Comparison of ENCODE assay signal across 8 mouse cellular contexts in genomic region chr14:121036612-121037221, GRCm38 (mm10). TPM values are rescaled to one million over a fixed set of nuclear protein-coding genes. Genes with fewer than 3 reads are reported as not detected.
A peak's percentile ranks its signal among the peaks of the same experiment; 100 is the strongest.
DNase-seq lines count a peak whose midpoint lies in the region; ATAC-seq lines count a peak whose summit lies in the region.

No protein-coding gene starts in this region.

- ATAC-seq in limb, embryonic 12.5 days (ENCODE audit: insufficient number of reproducible peaks, insufficient read depth, low FRiP score, low TSS enrichment, low read depth) = no peak
- ATAC-seq in neural tube, embryonic 12.5 days (ENCODE audit: low FRiP score, low read depth) = no peak

- H3K9me3 ChIP-seq in embryonic facial prominence, embryonic 10.5 days = no peaks in the 10 kb centered on the region
- H3K9me3 ChIP-seq in limb, embryonic 12.5 days = no peaks in the 10 kb centered on the region
- no peaks in the 10 kb centered on the region for H3K9me3 ChIP-seq in neural tube, embryonic 12.5 days

- H3K27ac ChIP-seq in embryonic facial prominence, embryonic 10.5 days (replicated peaks) = peak overlapping the region; percentile 99
- peak overlapping the region; percentile 95 for H3K27ac ChIP-seq in limb, embryonic 12.5 days
- H3K27ac ChIP-seq in neural tube, embryonic 12.5 days = 0 out of 2 replicates have a peak overlapping the region, but pooled peaks have one; percentile 15

- 1% methylated on average over 19 of the region's 19 CpGs for WGBS in embryonic facial prominence, embryonic 10.5 days
- under 1% methylated on average over 19 of the region's 19 CpGs for WGBS in limb, embryonic 12.5 days
- WGBS in neural tube, embryonic 12.5 days = 3% methylated on average over 19 of the region's 19 CpGs

- peaks cover 20% of the 10 kb centered on the region for H3K27me3 ChIP-seq in embryonic facial prominence, embryonic 10.5 days (replicated peaks; ENCODE audit: low read depth, poor library complexity, severe bottlenecking)
- peaks cover 13% of the 10 kb centered on the region for H3K27me3 ChIP-seq in limb, embryonic 12.5 days
- H3K27me3 ChIP-seq in neural tube, embryonic 12.5 days (replicated peaks) = peaks cover 7% of the 10 kb centered on the region

- H3K4me1 ChIP-seq in embryonic facial prominence, embryonic 10.5 days = peaks cover 54% of the 10 kb centered on the region
- H3K4me1 ChIP-seq in limb, embryonic 12.5 days (replicated peaks) = peaks cover 45% of the 10 kb centered on the region
- H3K4me1 ChIP-seq in neural tube, embryonic 12.5 days = peaks cover 21% of the 10 kb centered on the region

- intact Hi-C loops in heart, postnatal 10 days (cut with DNase I) = loop anchor here (2.0 to 5.0 kb wide), 2 partner anchors 22 to 71 kb away; no protein-coding TSS in a partner anchor

- peak; percentile 23 for DNase-seq in right cerebral cortex, postnatal 4 days
- DNase-seq in right cerebral cortex, postnatal 36 days (ENCODE audit: low spot score in 2 of 2) = no peak
- DNase-seq in embryonic facial prominence, embryonic 10.5 days (ENCODE audit: low spot score) = peak; percentile 83
- peak; percentile 32 to 49 for DNase-seq in heart, postnatal 10 days
- no peak for DNase-seq in layer of hippocampus, adult 9-11 months
- DNase-seq in c-Kit-positive CD71-positive TER-119-positive erythroid progenitor cells, embryonic 14.5 days (ENCODE audit: low spot score) = no peak

- H3K36me3 ChIP-seq in embryonic facial prominence, embryonic 10.5 days (replicated peaks) = no peaks in the 10 kb centered on the region
- no peaks in the 10 kb centered on the region for H3K36me3 ChIP-seq in limb, embryonic 12.5 days
- H3K36me3 ChIP-seq in neural tube, embryonic 12.5 days = no peaks in the 10 kb centered on the region

- H3K9ac ChIP-seq in limb, embryonic 12.5 days (replicated peaks) = peak overlapping the region; percentile 99
- H3K9ac ChIP-seq in neural tube, embryonic 12.5 days = peak overlapping the region; percentile 96

- peak overlapping the region; percentile 91 for H3K4me3 ChIP-seq in embryonic facial prominence, embryonic 10.5 days
- H3K4me3 ChIP-seq in limb, embryonic 12.5 days (replicated peaks) = peak overlapping the region; percentile 96
- H3K4me3 ChIP-seq in neural tube, embryonic 12.5 days = peak overlapping the region; percentile 92

- H3K4me2 ChIP-seq in limb, embryonic 12.5 days = peak overlapping the region; percentile 94
- H3K4me2 ChIP-seq in neural tube, embryonic 12.5 days (replicated peaks) = peak overlapping the region; percentile 93

RNA-seq across cellular contexts. Expression of gene Farp1, which starts 1.7 kb away (rescaled TPM):
- 35.8 and 41.7 TPM in 2 replicates for polyA plus RNA-seq in embryonic facial prominence, embryonic 10.5 days (2016; fragmentation: Nextera tagmentation; extraction: Ambion mirVana)
- 10 to 100 TPM; 31.1 to 32.8 TPM for total RNA-seq in heart, postnatal 10 days (2021)
- 58.2 and 62.1 TPM in 2 replicates for polyA plus RNA-seq in limb, embryonic 12.5 days (2016; fragmentation: Nextera tagmentation; extraction: Ambion mirVana)
- polyA plus RNA-seq in neural tube, embryonic 12.5 days (2016; fragmentation: Nextera tagmentation; extraction: Ambion mirVana) = 22.5 and 24.9 TPM in 2 replicates

Comparison
In these comparisons a context has a peak if more than half of its experiments do, and no peak if none do; other contexts are left out.
1. DNase-seq: peak in right cerebral cortex, postnatal 4 days (single experiment), embryonic facial prominence, embryonic 10.5 days (single experiment) and heart, postnatal 10 days (2 of 2); none in right cerebral cortex, postnatal 36 days (0 of 2), layer of hippocampus, adult 9-11 months (single experiment) and c-Kit-positive CD71-positive TER-119-positive erythroid progenitor cells, embryonic 14.5 days (single experiment).
2. H3K27ac ChIP-seq: peak in every context shown above with its lines; median percentile 99 in embryonic facial prominence, embryonic 10.5 days; 95 in limb, embryonic 12.5 days; 15 in neural tube, embryonic 12.5 days.
3. Peak in every context shown above with its lines, with median percentiles within 50 percentile points of each other: H3K4me3 ChIP-seq.